Mouse (Mus musculus): ENCODE results near the gene Rassf4. TPM values are rescaled to one million over a fixed set of nuclear protein-coding genes. Genes with fewer than 3 reads are reported as not detected.
"Not testable (repeated sequence)": the region's sequence is repeated elsewhere in the genome, so short reads cannot be mapped to it uniquely, and the experiment has no call there.

The Rassf4 gene
- polyA plus RNA-seq, 2 experiments from 2014 or later = 3.2 to 5.1 TPM

DNA sequence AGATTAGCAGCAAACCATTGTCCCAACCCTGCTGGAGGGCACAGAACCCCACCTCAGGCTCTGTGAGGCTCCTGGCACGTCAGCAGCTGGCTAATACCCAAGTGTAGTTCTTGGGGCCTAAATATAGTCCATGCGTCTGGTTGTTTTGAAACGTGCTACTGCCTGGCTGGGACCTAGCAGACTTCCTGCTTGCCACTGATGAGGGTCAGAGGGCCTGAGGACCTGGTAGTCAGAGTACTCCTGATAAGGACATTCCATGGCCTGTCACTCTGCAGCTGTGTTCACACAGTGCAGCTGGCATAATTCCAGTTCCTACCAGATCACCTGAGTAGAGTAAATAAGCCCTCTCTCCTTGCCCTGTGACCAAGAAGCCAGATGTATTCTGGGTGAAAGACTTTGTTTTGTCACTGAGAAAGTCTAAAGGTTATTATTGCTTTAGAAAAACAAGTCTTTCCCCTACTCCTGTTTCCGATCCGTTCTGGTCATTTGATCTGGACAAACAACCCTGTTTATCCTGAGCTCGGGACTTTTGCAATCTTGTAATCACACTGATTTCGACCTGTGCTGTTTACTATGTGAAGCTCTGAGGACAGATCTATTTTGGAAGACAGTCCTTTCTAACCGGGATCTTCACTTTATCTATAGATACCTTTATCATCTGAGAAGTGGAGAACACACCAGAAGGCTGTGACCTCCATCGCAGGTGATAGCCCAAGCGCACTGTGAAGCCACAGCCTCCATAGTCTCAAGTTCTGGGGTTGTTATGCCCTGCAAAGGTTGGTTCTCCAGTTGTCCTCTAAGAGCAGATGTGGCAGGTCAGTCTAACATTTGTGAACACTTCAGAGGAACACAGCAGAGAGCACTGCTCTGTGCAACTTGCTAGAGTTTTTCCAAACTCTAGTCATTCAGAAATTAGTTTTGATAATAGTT lies 38.2 kb downstream of the Rassf4 start:
- no peak for ATAC-seq

DNA sequence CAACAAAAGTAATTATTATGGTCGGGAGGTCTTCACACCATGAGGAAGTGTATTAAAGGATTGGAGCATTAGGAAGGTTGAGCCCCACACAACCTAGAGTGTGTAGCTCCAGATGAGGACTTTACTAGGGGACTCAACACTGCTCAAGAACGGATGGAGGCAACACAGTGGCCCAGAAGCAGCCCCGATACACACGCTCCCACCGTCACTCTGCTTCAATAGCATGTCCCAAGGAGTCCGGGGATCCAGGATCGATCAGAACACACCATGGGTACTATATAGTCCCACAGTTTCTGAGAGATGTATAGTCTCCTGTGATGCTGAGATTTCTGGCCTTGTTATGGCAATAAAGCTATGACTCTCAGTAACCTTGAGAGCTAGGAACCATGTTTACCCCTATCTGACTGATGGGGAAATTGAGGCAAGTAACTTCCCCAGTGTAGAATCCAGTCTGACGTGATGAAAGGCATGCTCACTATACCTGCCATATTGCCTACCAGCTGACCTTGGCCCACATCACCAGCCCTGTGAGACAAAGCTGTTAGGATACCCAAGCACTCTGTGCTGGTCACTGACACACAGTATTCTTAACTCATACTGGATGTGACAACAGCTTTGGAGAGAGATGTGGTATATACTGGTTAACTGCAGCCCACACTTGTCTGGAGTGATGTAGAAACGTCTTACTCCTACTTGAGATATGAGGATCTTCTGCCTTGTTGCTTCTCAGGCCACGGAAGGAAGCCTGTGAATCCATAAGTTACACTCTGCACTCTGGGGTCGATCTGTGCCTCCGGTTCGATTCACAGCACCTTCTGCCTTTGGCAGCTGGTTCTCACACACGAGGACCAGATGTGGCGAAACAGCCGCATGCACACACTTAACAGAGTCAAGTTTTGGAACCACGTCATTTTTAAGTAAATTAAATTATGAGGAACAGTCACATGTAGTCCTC lies 39.7 kb downstream of the Rassf4 start:
- ATAC-seq = no peak

DNA sequence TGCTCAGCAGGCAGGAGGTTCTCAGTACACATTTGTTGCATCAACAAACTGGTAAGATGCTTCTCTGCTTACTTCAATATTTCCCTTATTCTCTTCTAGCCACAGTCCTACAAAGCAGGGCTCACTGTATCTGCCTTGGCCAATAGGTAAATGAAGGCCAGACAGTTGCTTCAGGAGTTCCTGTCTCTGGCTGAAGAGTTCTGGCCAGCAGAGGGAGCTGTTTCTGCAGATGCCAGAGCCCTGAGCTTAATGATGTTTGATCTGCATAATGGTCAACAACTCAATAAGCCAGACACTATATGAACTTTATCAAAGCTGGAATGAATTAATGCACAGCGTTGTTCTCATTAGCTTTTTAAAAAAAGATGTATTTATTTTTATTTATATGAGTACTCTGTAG lies 41.6 kb downstream of the Rassf4 start:
- peak; percentile 42 for ATAC-seq

- no peak for ATAC-seq
Observed at GRCm38 (mm10) chr6:116629766-116630165, 44.0 kb downstream of the Rassf4 start.

DNA sequence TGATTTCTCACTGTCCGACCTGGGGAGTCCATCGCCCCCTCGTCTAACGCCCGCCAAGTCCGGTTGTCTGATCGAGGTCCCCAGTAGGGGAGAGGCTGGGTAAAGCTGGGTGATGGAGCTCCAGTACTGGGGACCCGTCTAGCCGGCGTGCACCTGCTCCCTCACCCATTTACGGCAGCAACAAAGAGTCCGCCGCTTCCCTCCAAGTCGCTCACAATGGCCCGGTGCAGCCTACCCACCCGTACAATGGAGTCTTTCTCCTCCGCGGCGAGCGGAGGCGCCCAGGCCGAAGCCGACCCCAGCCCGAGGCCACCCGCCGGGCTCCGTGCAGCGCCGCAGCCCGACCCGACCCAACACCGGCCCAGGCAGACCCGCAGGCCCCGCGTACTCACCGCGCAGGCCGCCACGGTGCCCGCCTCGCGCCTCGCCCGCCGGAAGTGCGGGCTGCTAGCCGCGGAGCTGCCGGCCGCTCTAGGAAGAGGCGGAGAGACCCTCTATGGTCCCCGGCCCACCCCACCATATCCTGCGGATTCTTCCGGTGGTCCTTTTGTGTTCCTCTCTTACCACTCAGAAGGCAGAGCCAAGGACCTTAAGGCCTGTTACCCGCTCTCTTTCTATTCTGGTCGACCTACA lies 45.1 kb downstream of the Rassf4 start, which contains the start of gene Zfp422:
Gene Zfp422 (minus strand): TSS at position 461 of the 633 bp plus-strand sequence.
- peak; percentile 74 for ATAC-seq

DNA sequence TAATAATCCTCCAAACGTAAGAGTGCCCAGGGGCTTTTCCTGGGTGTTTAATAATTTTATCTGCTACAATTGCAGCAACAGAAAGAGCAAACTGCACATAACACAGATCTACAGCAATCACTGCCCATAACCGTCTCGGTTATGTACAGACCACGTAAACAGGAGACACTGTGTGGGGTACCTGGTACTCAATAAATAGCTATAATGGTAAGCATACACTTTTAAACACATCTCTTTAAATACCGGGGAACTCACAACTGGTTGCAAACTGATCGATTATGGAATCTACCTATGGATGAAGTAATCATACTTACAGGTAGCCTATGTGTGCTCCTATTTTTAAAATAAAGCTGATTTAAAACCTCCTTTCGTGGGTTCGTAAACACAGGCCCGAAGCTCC lies 45.7 kb downstream of the Rassf4 start:
- no peak for ATAC-seq

GRCm38 (mm10) chr6:116626417-116626816 lies 47.3 kb downstream of the Rassf4 start:
- not testable (repeated sequence) for ATAC-seq

- no peak for ATAC-seq
Observed at GRCm38 (mm10) chr6:116621318-116622023, 52.3 kb downstream of the Rassf4 start.

DNA sequence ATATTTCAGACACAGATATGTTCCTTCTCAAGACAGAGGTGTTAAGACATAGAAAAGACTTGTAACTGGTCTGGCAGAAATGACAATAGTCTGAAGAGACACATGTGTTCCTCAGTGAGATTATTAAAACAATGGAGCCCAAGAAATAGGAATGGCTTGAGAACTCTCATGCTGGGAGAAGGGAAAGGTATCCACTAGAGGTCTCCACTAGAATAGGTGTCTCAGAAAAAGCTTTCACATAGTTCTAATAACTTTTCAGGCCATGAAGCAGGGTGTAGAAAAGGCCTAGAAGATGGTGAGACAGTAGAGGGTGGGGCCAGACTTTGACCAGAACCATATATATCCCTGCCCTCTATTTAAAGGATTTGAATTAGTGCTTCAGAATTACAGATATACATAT lies 55.7 kb downstream of the Rassf4 start:
- ATAC-seq = no peak

GRCm38 (mm10) chr6:116615719-116616118 lies 58.0 kb downstream of the Rassf4 start:
- no peak for ATAC-seq

DNA sequence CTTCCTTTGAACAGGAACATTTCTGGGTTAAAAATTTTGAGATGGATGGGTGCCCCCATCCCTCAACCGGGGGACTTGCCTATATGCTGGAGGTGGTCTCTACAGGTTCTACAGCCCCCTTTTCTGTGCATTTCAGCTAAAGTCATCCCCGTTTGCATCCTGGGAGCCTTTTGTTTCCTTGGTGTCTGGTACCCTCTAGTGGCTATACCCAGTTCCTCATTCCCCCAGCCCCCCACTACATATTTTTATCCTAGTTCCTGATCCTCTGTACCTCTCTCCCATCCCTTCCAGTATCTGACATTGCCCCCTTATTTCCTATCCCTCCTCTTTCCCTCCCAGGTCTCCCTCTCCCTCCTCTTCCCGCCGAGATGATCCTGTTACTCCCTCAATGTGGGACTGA lies 66.5 kb downstream of the Rassf4 start:
- ATAC-seq = no peak

- ATAC-seq = not testable (repeated sequence)
Observed at GRCm38 (mm10) chr6:116600969-116601368, 72.8 kb downstream of the Rassf4 start.

GRCm38 (mm10) chr6:116584095-116584494 lies 89.7 kb downstream of the Rassf4 start, which contains the start of gene Olfr215:
TSS of gene Olfr215 (minus strand) at chr6:116584195.
- no peak for ATAC-seq

Other genes starting within 250 kb of the Rassf4 start
- not detected for gene Alox5, start 212.8 kb downstream of the Rassf4 start, polyA plus RNA-seq (2017; shearing (Covaris generic))
- not detected for gene Olfr211, start 184.9 kb downstream of the Rassf4 start, polyA plus RNA-seq (2017; shearing (Covaris generic))
- not detected for gene Olfr212, start 167.4 kb downstream of the Rassf4 start, polyA plus RNA-seq (2017; shearing (Covaris generic))
- gene Olfr213, start 135.5 kb downstream of the Rassf4 start, polyA plus RNA-seq (2017; shearing (Covaris generic)) = not detected
- under 1 TPM in 1 of 2 experiments, not detected in 1; 0.77 TPM for gene Gm5580, start 122.8 kb downstream of the Rassf4 start, polyA plus RNA-seq (2017; shearing (Covaris generic))
- gene Olfr214, start 119.7 kb downstream of the Rassf4 start, polyA plus RNA-seq (2017; shearing (Covaris generic)) = not detected
- not detected for gene Olfr215, start 89.8 kb downstream of the Rassf4 start, polyA plus RNA-seq (2017; shearing (Covaris generic))
- 10 to 100 TPM; 24.6 to 27.0 TPM for gene Zfp422, start 45.0 kb downstream of the Rassf4 start, polyA plus RNA-seq (2017; shearing (Covaris generic))
- not detected for gene Depp1, start 23.3 kb downstream of the Rassf4 start, polyA plus RNA-seq (2017; shearing (Covaris generic))
- gene Tmem72, start 43.0 kb upstream of the Rassf4 start, polyA plus RNA-seq (2017; shearing (Covaris generic)) = under 1 TPM; 0.04 to 0.05 TPM